Mouse (Mus musculus) spleen, embryonic (tissue): Measurements from ENCODE around the gene Akap2.

Source experiments
- CTCF ChIA-PET: fragments of 350-600 bp; sonication (Branson Sonifier 250); formaldehyde crosslinking; loops from one replicate; lab custom pipeline; 2022; lab: Charles Lee

Gene Akap2

GRCm38 (mm10) chr4:57751054-57751453 lies 33.6 kb downstream of the Akap2 start:
- CTCF ChIA-PET: interaction anchor here (0.7 kb wide), 1 partner anchor 74 kb away, joined by 5 read pairs; no protein-coding TSS in a partner anchor

- CTCF ChIA-PET: no interaction called here
Measured at GRCm38 (mm10) chr4:57751566-57751965, 34.1 kb downstream of the Akap2 start.

- CTCF ChIA-PET: no interaction called here
Measured at GRCm38 (mm10) chr4:57755085-57755484, 37.6 kb downstream of the Akap2 start.

GRCm38 (mm10) chr4:57757997-57758396 lies 40.5 kb downstream of the Akap2 start:
- CTCF ChIA-PET: interaction anchor here (0.7 kb wide), 2 partner anchors 35 to 144 kb away, joined by 3 to 4 read pairs; no protein-coding TSS in a partner anchor

DNA sequence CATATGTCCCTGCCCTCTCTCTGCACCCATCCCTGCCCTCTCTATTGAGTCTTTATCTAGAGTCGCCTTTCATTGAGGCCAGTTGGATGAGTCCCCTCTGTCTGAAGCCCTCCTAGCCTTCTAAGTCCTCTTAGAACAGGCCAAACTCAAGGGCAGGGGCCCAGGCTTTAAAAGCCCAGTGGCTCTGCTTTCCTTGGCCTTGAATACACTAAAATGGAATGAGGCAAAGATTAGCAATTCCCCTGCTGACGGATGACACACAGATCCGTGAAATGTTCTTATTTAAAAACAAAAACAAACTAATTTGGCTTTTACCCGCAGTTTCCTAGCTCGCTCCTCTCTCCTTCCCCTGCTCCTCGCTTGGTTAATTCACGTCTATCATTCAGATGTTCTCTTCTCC lies 45.0 kb downstream of the Akap2 start:
- CTCF ChIA-PET: no interaction called here

DNA sequence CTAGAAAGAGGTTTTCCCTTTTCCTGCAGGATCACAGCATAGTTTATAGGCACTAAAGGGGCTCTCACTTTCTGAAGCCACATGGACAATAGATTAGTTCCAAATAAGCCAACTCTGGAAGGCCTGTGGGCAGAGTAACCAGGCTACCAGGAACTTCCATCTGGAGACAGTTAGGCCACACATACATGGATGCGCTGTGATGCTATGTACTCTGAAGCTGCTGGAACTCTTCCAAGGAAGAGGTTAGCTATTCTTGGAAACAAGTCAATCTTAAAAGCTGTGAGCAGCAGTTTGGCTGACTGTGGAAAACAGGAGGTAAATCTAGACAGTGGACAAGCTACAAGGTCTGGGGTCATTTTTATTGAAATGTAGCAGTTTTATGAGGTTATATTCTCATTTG lies 46.9 kb downstream of the Akap2 start:
- CTCF ChIA-PET: no interaction called here

GRCm38 (mm10) chr4:57764926-57765325 lies 47.5 kb downstream of the Akap2 start:
- CTCF ChIA-PET: no interaction called here

GRCm38 (mm10) chr4:57765806-57766205 lies 48.3 kb downstream of the Akap2 start:
- CTCF ChIA-PET: no interaction called here

GRCm38 (mm10) chr4:57769007-57769406 lies 51.5 kb downstream of the Akap2 start:
- CTCF ChIA-PET: no interaction called here

- CTCF ChIA-PET: interaction anchor here (0.7 to 1.1 kb wide), 2 partner anchors 98 to 1388 kb away, joined by 4 to 5 read pairs; no protein-coding TSS in a partner anchor
Measured at GRCm38 (mm10) chr4:57770185-57770823, 52.8 kb downstream of the Akap2 start.

DNA sequence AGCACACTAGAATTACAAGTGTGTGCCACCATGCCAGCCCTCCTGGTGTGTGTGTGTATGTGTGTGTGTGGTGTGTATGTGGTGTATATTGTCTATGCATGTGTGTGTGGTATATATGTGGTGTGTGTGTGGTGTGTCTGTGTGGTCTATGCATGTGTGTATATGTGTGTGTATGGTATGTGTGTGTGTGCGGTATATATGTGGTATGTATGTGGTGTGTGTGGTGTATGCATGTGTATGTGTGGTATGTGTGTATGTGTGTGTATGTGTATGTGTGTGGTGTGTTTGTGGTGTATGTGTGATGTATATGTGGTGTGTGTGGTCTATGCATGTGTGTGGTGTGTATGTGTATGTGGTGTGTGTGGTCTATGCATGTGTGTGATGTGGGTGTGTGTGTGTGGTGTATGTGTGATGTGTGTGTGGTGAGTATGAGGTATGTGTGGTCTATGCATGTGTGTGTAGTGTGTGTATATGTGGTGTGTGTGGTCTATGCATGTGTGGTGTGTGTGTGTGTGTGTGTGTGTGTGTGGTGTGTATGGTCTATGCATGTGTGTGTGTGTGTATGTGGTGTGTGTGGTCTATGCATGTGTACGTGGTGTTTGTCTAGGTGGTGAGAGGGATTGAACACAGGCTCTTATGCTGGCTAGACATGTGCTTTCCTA lies 54.2 kb downstream of the Akap2 start:
- CTCF ChIA-PET: no interaction called here

- CTCF ChIA-PET: no interaction called here
Measured at GRCm38 (mm10) chr4:57772851-57773510, 55.5 kb downstream of the Akap2 start.

DNA sequence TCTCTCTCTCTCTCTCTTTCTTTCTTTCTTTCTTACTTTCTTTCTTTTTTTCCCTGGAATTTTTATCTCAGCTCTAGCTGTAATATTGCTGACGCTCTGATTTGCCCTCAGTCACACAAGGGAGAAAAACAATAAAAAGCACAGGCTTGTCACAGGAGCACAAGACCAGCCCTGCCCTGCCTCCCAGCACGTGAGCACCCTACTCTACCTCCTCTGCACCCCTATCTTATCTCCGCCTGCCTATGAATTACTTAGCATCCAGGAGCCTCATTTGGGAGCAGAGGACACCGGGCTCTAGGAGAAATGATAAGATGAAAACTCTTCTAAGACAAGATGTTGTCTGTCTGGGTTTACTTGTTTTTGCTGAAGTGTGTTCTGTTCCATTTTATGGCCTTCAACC lies 57.1 kb downstream of the Akap2 start:
- CTCF ChIA-PET: no interaction called here

DNA sequence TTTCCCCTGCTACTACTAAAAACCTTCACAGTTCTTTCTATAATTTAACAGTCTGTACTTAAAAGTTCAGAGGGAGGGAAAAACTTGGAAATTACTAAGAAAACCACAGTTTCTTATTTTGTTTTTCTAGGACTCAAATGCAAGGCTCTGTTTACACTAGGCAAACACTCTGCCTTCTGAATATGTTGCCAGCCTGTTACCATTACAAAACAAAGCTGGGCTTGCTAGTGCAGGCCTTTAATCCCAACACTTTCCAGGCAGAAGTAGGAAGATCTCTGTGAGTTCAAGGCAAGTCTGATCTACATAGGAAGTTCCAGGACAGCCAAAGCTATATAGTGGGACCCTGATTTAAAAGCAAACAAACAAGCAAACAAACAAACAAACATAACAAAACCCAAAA lies 58.1 kb downstream of the Akap2 start:
- CTCF ChIA-PET: no interaction called here

DNA sequence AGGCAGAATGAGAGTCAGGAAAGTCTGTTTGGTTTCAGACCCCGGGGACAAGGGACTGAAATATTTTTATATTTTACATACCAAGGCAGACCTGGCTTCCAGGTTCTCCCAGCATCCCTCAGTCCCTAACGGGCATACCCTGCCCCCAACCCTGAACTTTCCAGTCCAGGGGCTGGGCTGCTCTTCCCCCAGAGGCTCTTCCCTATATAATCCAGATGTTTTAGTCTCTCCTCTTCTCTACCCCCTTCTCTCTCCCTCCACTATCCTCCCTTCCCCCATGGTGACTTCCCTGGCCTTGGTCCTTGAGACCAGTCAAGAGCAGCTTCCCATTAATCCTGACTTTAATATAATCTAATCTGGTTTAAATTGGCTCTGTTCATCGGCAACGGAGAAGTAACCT lies 62.9 kb downstream of the Akap2 start:
- CTCF ChIA-PET: no interaction called here

DNA sequence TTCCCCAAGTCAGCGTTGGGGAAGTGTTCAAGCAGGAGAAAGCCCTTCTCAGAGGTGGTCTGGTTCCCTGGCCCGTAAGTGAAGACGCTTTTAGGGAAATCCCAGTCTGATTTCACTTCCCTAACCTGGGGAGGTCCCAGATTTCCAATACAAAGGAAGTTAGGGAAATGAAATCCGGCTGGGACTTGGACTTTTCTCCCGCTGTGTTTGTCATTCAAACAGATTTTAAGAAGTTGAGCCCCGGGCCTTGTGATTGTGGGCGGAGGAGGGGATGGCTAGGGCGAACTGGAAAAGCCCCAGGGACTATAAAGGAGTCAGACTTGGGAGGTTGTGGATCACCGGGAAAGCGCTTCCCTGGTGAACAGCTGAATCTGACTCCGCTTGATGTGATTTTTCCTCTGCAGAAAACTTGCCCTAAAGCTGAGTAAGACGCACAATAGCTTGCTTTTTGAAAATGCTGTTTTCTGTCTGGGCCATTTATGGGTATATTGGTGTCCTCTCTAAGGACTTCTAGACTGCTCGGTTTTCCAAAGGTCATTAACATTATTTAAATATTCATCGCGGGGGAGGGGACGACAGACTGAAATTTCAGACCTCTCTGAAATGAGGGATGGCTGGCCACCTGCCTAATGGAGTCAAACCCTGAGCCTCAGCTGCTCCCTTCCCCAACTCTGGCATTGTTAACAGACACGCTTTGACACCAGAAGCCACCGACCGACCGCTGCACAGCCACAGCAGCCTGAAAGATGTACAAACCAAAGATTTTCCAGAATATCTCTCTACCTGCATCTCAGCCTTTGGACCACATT lies 63.6 kb downstream of the Akap2 start:
- CTCF ChIA-PET: no interaction called here

GRCm38 (mm10) chr4:57781994-57782393 lies 64.5 kb downstream of the Akap2 start:
- CTCF ChIA-PET: no interaction called here

GRCm38 (mm10) chr4:57782549-57783390 lies 65.3 kb downstream of the Akap2 start:
- CTCF ChIA-PET: interaction anchor here (0.6 kb wide), 1 partner anchor 15 kb away, joined by 4 read pairs; no protein-coding TSS in a partner anchor

DNA sequence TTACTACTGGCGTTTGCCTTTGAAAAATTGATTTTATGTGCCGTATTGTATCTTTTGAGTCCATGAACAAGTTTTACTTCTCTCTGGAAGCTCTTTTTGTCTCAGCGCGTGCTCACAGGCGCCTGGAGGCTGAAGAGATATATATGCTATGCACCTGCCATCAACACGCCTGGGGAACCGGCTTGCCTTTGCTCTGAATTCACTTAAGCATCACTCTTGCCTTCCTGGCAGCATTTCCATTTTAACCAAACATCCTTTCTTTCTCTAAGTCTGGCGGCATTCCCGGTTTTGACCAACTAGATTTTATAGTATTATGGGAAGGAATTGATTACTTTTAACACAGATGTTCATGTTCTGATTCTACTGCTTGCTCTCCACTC lies 65.9 kb downstream of the Akap2 start:
- CTCF ChIA-PET: interaction anchor here (0.6 kb wide), 1 partner anchor 14 kb away, joined by 4 read pairs; no protein-coding TSS in a partner anchor

DNA sequence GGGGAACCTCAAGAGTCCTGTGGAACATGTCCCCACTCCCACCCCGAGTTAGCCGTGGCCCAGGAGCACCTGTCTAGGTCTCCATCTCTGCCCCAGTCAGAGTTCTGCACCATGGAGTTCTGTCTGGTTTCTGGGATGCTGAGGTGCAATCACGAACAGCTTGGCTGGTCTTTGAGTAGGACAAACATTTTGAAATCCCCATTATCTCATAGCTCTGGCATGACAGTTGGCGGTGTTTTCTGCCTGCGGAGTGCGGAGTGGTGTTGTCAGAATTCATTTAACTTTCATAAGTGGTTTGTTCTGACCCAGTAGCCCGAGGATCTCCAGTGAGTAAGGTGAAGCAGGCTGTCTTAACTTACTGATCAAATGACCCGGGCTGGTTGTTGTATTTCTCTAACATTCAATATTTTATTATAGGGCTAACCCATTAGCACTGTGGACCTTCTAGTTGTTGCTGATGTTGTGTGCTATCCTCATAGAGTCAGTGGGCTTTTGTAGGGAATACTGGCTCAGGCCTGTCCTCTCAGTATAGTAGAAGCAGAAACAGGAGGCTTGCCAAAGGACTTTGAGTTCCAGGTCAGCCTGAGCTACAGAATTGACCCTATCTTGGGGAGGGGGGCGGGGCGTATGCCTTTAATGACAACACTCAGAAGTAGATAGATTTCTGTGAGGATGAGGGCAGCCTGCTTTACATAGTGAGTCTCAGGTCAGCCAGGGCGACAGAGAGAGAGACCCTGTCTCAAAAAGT lies 66.6 kb downstream of the Akap2 start:
- CTCF ChIA-PET: no interaction called here
